Mouse (Mus musculus) neural tube, embryonic 14.5 days (tissue): ENCODE data around the gene Rusc2. TPM values are rescaled to one million over a fixed set of nuclear protein-coding genes. Genes with fewer than 3 reads are reported as not detected.

ENCODE experiments used
- polyA plus RNA-seq: library from polyadenylated mRNA; unstranded; fragments of >200 nt; fragmentation: Nextera tagmentation; extraction: Ambion mirVana; gene quantifications from 2 replicates; pipeline ENCODE4 v1.2.1, GENCODE M21; 2014

The Rusc2 gene
- polyA plus RNA-seq, 1 experiment from 2014 or later = 75.4 TPM

Other genes with a start within 250 kb of the Rusc2 start
- 0.68 and 0.86 TPM in 2 replicates for gene Atp8b5, start 114.8 kb upstream of the Rusc2 start, polyA plus RNA-seq
- gene Fam166b, start 47.2 kb downstream of the Rusc2 start, polyA plus RNA-seq = 1.2 and 1.4 TPM in 2 replicates
- gene Tesk1, start 60.0 kb downstream of the Rusc2 start, polyA plus RNA-seq = 16.4 and 19.0 TPM in 2 replicates
- 6.6 and 7.4 TPM in 2 replicates for gene Cd72, start 72.6 kb downstream of the Rusc2 start, polyA plus RNA-seq
- gene Sit1, start 101.8 kb downstream of the Rusc2 start, polyA plus RNA-seq = not detected in 2 replicates
- gene Ccdc107, start 110.9 kb downstream of the Rusc2 start, polyA plus RNA-seq = 81.4 and 87.2 TPM in 2 replicates
- 3.6 and 6.2 TPM in 2 replicates for gene Arhgef39, start 117.7 kb downstream of the Rusc2 start, polyA plus RNA-seq
- not detected in 2 replicates for gene Car9, start 125.0 kb downstream of the Rusc2 start, polyA plus RNA-seq
- gene Tpm2, start 141.8 kb downstream of the Rusc2 start, polyA plus RNA-seq = 7.2 and 13.3 TPM in 2 replicates
- gene Creb3, start 180.4 kb downstream of the Rusc2 start, polyA plus RNA-seq = 86.2 and 92.8 TPM in 2 replicates
- 48.8 and 57.8 TPM in 2 replicates for gene Tln1, start 180.7 kb downstream of the Rusc2 start, polyA plus RNA-seq
- 24.1 and 28.2 TPM in 2 replicates for gene Rgp1, start 196.7 kb downstream of the Rusc2 start, polyA plus RNA-seq
- gene Gba2, start 196.9 kb downstream of the Rusc2 start, polyA plus RNA-seq = 44.4 and 48.5 TPM in 2 replicates
- gene Msmp, start 202.5 kb downstream of the Rusc2 start, polyA plus RNA-seq = 1.9 TPM in 1 of 2 replicates, not detected in the other
- gene Npr2, start 250.0 kb downstream of the Rusc2 start, polyA plus RNA-seq = 15.9 and 19.2 TPM in 2 replicates